Mouse (Mus musculus): ENCODE results near the gene Mrps22. TPM values are rescaled to one million over a fixed set of nuclear protein-coding genes. Genes with fewer than 3 reads are reported as not detected.

The Mrps22 gene
- polyA plus RNA-seq (2016; fragmentation: Nextera tagmentation; extraction: Ambion mirVana): 58.5 and 60.7 TPM in 2 replicates

- H3K27ac ChIP-seq: peak within 1 kb of the TSS; percentile 60; the same call in 1 of the 2 replicates
- WGBS: under 1% methylated on average over 44 of the region's 44 CpGs
- peak; percentile 94 for ATAC-seq (ENCODE audit: low FRiP score)
These were observed at the start of gene Mrps22 for GRCm38 (mm10) chr9:98601156-98601836. TSS of gene Mrps22 (minus strand) at chr9:98601660.

GRCm38 (mm10) chr9:98650547-98650946 lies 49.1 kb upstream of the Mrps22 start:
- ATAC-seq (ENCODE audit: low FRiP score): no peak
- H3K9ac ChIP-seq: no peak overlapping the region

More at GRCm38 (mm10) chr9:98601156-98601836, at the start of gene Mrps22:
- Histone ChIP-seq H3K9ac (peak within 1 kb of the TSS; percentile 82), H3K27me3 (no peaks in the 10 kb centered on the region), H3K4me1 (peaks cover 14% of the 10 kb centered on the region), H3K4me3 (peak within 1 kb of the TSS; percentile 93), H3K9me3 (replicated peaks) (no peaks in the 10 kb centered on the region), H3K36me3 (peaks cover 19% of the 10 kb centered on the region), H3K4me2 (replicated peaks) (peak within 1 kb of the TSS; percentile 96)

GRCm38 (mm10) chr9:98647418-98647817 lies 46.0 kb upstream of the Mrps22 start:
- ATAC-seq (ENCODE audit: low FRiP score): no peak
- H3K9me3 ChIP-seq (replicated peaks): no peaks in the 10 kb centered on the region
- H3K36me3 ChIP-seq: no peaks in the 10 kb centered on the region
- H3K9ac ChIP-seq: no peak overlapping the region
- no peaks in the 10 kb centered on the region for H3K4me1 ChIP-seq
- no peak overlapping the region for H3K27ac ChIP-seq
- no peak overlapping the region for H3K4me2 ChIP-seq (replicated peaks)
- WGBS: 56% methylated on average over 12 of the region's 12 CpGs
- no peak overlapping the region for H3K4me3 ChIP-seq
- H3K27me3 ChIP-seq: peaks cover 10% of the 10 kb centered on the region

More at GRCm38 (mm10) chr9:98650547-98650946, 49.1 kb upstream of the Mrps22 start:
- 67% methylated on average over 8 of the region's 8 CpGs for WGBS
- no peak overlapping the region for H3K4me3 ChIP-seq
- no peak overlapping the region for H3K27ac ChIP-seq
- H3K36me3 ChIP-seq: no peaks in the 10 kb centered on the region
- H3K4me1 ChIP-seq: no peaks in the 10 kb centered on the region
- H3K27me3 ChIP-seq: peaks cover 5% of the 10 kb centered on the region
- H3K9me3 ChIP-seq (replicated peaks): no peaks in the 10 kb centered on the region
- no peak overlapping the region for H3K4me2 ChIP-seq (replicated peaks)

GRCm38 (mm10) chr9:98645750-98646149 lies 44.3 kb upstream of the Mrps22 start:
- Histone ChIP-seq H3K4me2 (replicated peaks) (no peak overlapping the region), H3K27ac (no peak overlapping the region), H3K9me3 (replicated peaks) (no peaks in the 10 kb centered on the region), H3K4me3 (no peak overlapping the region), H3K9ac (no peak overlapping the region; the same call in 1 of the 2 replicates), H3K4me1 (no peaks in the 10 kb centered on the region), H3K36me3 (no peaks in the 10 kb centered on the region), H3K27me3 (peaks cover 10% of the 10 kb centered on the region)
- 32% methylated on average over 4 of the region's 4 CpGs for WGBS
- no peak for ATAC-seq (ENCODE audit: low FRiP score)

GRCm38 (mm10) chr9:98642126-98642525 lies 40.7 kb upstream of the Mrps22 start:
- no peak overlapping the region for H3K4me3 ChIP-seq
- no peaks in the 10 kb centered on the region for H3K36me3 ChIP-seq
- no peaks in the 10 kb centered on the region for H3K9me3 ChIP-seq (replicated peaks)
- H3K4me2 ChIP-seq (replicated peaks): no peak overlapping the region
- no peaks in the 10 kb centered on the region for H3K4me1 ChIP-seq
- ATAC-seq (ENCODE audit: low FRiP score): no peak
- H3K27me3 ChIP-seq: peaks cover 10% of the 10 kb centered on the region
- WGBS: 81% methylated on average over 6 of the region's 6 CpGs
- H3K9ac ChIP-seq: no peak overlapping the region
- H3K27ac ChIP-seq: no peak overlapping the region

- no peak overlapping the region for H3K4me2 ChIP-seq (replicated peaks)
These were observed 32.1 kb upstream of the Mrps22 start for GRCm38 (mm10) chr9:98633287-98634162.

GRCm38 (mm10) chr9:98628480-98628879 lies 27.0 kb upstream of the Mrps22 start:
- no peak for ATAC-seq (ENCODE audit: low FRiP score)

More at GRCm38 (mm10) chr9:98633287-98634162, 32.1 kb upstream of the Mrps22 start:
- no peak for ATAC-seq (ENCODE audit: low FRiP score)
- H3K9ac ChIP-seq: no peak overlapping the region
- no peaks in the 10 kb centered on the region for H3K9me3 ChIP-seq (replicated peaks)
- no peaks in the 10 kb centered on the region for H3K27me3 ChIP-seq
- H3K27ac ChIP-seq: no peak overlapping the region
- no peaks in the 10 kb centered on the region for H3K36me3 ChIP-seq
- peaks cover 9% of the 10 kb centered on the region; the same call in 1 of the 2 replicates for H3K4me1 ChIP-seq
- 72% methylated on average over 13 of the region's 13 CpGs for WGBS
- no peak overlapping the region for H3K4me3 ChIP-seq

GRCm38 (mm10) chr9:98604896-98605295 lies 3.4 kb upstream of the Mrps22 start:
- H3K27me3 ChIP-seq: no peaks in the 10 kb centered on the region
- peaks cover 14% of the 10 kb centered on the region for H3K4me1 ChIP-seq
- no peak for ATAC-seq (ENCODE audit: low FRiP score)
- H3K4me3 ChIP-seq: no peak overlapping the region
- 79% methylated on average over 4 of the region's 4 CpGs for WGBS
- no peaks in the 10 kb centered on the region for H3K36me3 ChIP-seq
- no peaks in the 10 kb centered on the region for H3K9me3 ChIP-seq (replicated peaks)
- no peak overlapping the region for H3K4me2 ChIP-seq (replicated peaks)
- no peak overlapping the region for H3K9ac ChIP-seq
- H3K27ac ChIP-seq: no peak overlapping the region

More at GRCm38 (mm10) chr9:98628480-98628879, 27.0 kb upstream of the Mrps22 start:
- Histone ChIP-seq H3K27ac (no peak overlapping the region), H3K4me2 (replicated peaks) (no peak overlapping the region), H3K27me3 (0 out of 2 replicates have a peak, but pooled peaks cover 2% of the 10 kb centered on the region), H3K9me3 (replicated peaks) (no peaks in the 10 kb centered on the region), H3K4me3 (no peak overlapping the region), H3K36me3 (no peaks in the 10 kb centered on the region), H3K9ac (no peak overlapping the region), H3K4me1 (peaks cover 6% of the 10 kb centered on the region; the same call in 1 of the 2 replicates)
- 44% methylated on average over 3 of the region's 3 CpGs for WGBS

GRCm38 (mm10) chr9:98601837-98602359 lies 438 bp upstream of the Mrps22 start:
- H3K4me1 ChIP-seq: peaks cover 14% of the 10 kb centered on the region
- peaks cover 13% of the 10 kb centered on the region for H3K36me3 ChIP-seq
- 53% methylated on average over 11 of the region's 11 CpGs for WGBS
- H3K9me3 ChIP-seq (replicated peaks): no peaks in the 10 kb centered on the region
- no peak overlapping the region for H3K9ac ChIP-seq
- H3K27me3 ChIP-seq: no peaks in the 10 kb centered on the region
- peak overlapping the region; percentile 96 for H3K4me2 ChIP-seq (replicated peaks)
- H3K4me3 ChIP-seq: peak overlapping the region; percentile 93
- ATAC-seq (ENCODE audit: low FRiP score): peak; percentile 40
- H3K27ac ChIP-seq: no peak overlapping the region

- Histone ChIP-seq H3K27ac (no peak overlapping the region), H3K9ac (0 out of 2 replicates have a peak overlapping the region, but pooled peaks have one; percentile 13), H3K36me3 (peaks cover 29% of the 10 kb centered on the region), H3K9me3 (replicated peaks) (no peaks in the 10 kb centered on the region), H3K27me3 (no peaks in the 10 kb centered on the region), H3K4me1 (peaks cover 14% of the 10 kb centered on the region), H3K4me3 (peak overlapping the region; percentile 93; the same call in 1 of the 2 replicates), H3K4me2 (replicated peaks) (peak overlapping the region; percentile 96; the same call in 1 of the 2 replicates)
- ATAC-seq (ENCODE audit: low FRiP score): no peak
- 87% methylated on average over 6 of the region's 6 CpGs for WGBS
These were observed 1.4 kb downstream of the Mrps22 start for GRCm38 (mm10) chr9:98600094-98600493.

- H3K4me2 ChIP-seq (replicated peaks): no peak overlapping the region
- H3K4me3 ChIP-seq: no peak overlapping the region
- H3K27ac ChIP-seq: no peak overlapping the region
- no peaks in the 10 kb centered on the region for H3K9me3 ChIP-seq (replicated peaks)
- H3K36me3 ChIP-seq: peaks cover 88% of the 10 kb centered on the region
- H3K9ac ChIP-seq: no peak overlapping the region
- 94% methylated on average over 4 of the region's 4 CpGs for WGBS
- no peaks in the 10 kb centered on the region for H3K4me1 ChIP-seq
- ATAC-seq (ENCODE audit: low FRiP score): no peak
- H3K27me3 ChIP-seq: no peaks in the 10 kb centered on the region
These were observed 17.6 kb downstream of the Mrps22 start for GRCm38 (mm10) chr9:98583852-98584251.

Data from hindbrain, embryonic 12.5 days (tissue).